Mouse (Mus musculus): ENCODE measurements around the gene Rasa1. TPM values are rescaled to one million over a fixed set of nuclear protein-coding genes. Genes with fewer than 3 reads are reported as not detected.

Rasa1 gene
- total RNA-seq, 2 experiments from 2014 or later, result 66.7 to 68.6 TPM

Other genes starting within 250 kb of the Rasa1 start
- gene Ccnh, start 99.7 kb downstream of the Rasa1 start, total RNA-seq (2021), result 10 to 100 TPM; 56.6 to 65.8 TPM

All from layer of hippocampus, postnatal 14 days (tissue).